Mouse (Mus musculus): ENCODE measurements around the gene Enthd1. TPM values are rescaled to one million over a fixed set of nuclear protein-coding genes. Genes with fewer than 3 reads are reported as not detected.

The Enthd1 gene
- polyA plus RNA-seq (2017; shearing (Covaris generic)) = 0.20 TPM

GRCm38 (mm10) chr15:80565106-80565665 is at the start of gene Enthd1:
Gene Enthd1, minus strand, starts transcription at chr15:80565156.

GRCm38 (mm10) chr15:80572291-80572690 is 7.3 kb upstream of the Enthd1 start, which contains the start of gene Grap2:
Gene Grap2, plus strand, starts transcription at chr15:80572594.

Other genes starting within 250 kb of the Enthd1 start
- gene Grap2, start 7.4 kb upstream of the Enthd1 start, polyA plus RNA-seq (2017; shearing (Covaris generic)) = 85.0 TPM
- gene Fam83f, start 106.7 kb upstream of the Enthd1 start, polyA plus RNA-seq (2017; shearing (Covaris generic)) = 0.22 TPM
- gene Tnrc6b, start 146.2 kb upstream of the Enthd1 start, polyA plus RNA-seq (2017; shearing (Covaris generic)) = 55.1 TPM